Mouse (Mus musculus): Measurements from ENCODE around the gene Stxbp5.

Gene Stxbp5

GRCm38 (mm10) chr10:9901071-9901696 is at the start of gene Stxbp5:
Gene Stxbp5, minus strand, starts transcription at chr10:9901079.
- DNase-seq (ENCODE audit: low read depth), result peak; percentile 82

GRCm38 (mm10) chr10:9912395-9912794 is 11.5 kb upstream of the Stxbp5 start:
- no peak for DNase-seq (ENCODE audit: low read depth)

GRCm38 (mm10) chr10:9907919-9908502 is 7.1 kb upstream of the Stxbp5 start:
- DNase-seq (ENCODE audit: low read depth), result peak; percentile 93

GRCm38 (mm10) chr10:9907519-9907918 is 6.6 kb upstream of the Stxbp5 start:
- peak; percentile 88 for DNase-seq (ENCODE audit: low read depth)

- DNase-seq (ENCODE audit: low read depth), result no peak
Observed at GRCm38 (mm10) chr10:9906185-9906584, 5.3 kb upstream of the Stxbp5 start.

GRCm38 (mm10) chr10:9901697-9902239 is 889 bp upstream of the Stxbp5 start:
- DNase-seq (ENCODE audit: low read depth), result peak; percentile 99

GRCm38 (mm10) chr10:9900315-9901070 is 386 bp downstream of the Stxbp5 start:
- DNase-seq (ENCODE audit: low read depth), result peak; percentile 52

GRCm38 (mm10) chr10:9899816-9900215 is 1.1 kb downstream of the Stxbp5 start:
- DNase-seq (ENCODE audit: low read depth), result peak; percentile 74

GRCm38 (mm10) chr10:9899086-9899485 is 1.8 kb downstream of the Stxbp5 start:
- DNase-seq (ENCODE audit: low read depth), result no peak

- no peak for DNase-seq (ENCODE audit: low read depth)
Observed at GRCm38 (mm10) chr10:9897852-9898251, 3.0 kb downstream of the Stxbp5 start.

- no peak for DNase-seq (ENCODE audit: low read depth)
Observed at GRCm38 (mm10) chr10:9893562-9893961, 7.3 kb downstream of the Stxbp5 start.

GRCm38 (mm10) chr10:9889651-9890050 is 11.2 kb downstream of the Stxbp5 start:
- DNase-seq (ENCODE audit: low read depth), result no peak

- DNase-seq (ENCODE audit: low read depth), result no peak
Observed at GRCm38 (mm10) chr10:9888655-9889054, 12.2 kb downstream of the Stxbp5 start.

- DNase-seq (ENCODE audit: low read depth), result peak; percentile 63
Observed at GRCm38 (mm10) chr10:9881781-9882320, 19.0 kb downstream of the Stxbp5 start.

GRCm38 (mm10) chr10:9880070-9880728 is 20.7 kb downstream of the Stxbp5 start:
- DNase-seq (ENCODE audit: low read depth), result peak; percentile 94

GRCm38 (mm10) chr10:9878821-9879489 is 21.9 kb downstream of the Stxbp5 start:
- no peak for DNase-seq (ENCODE audit: low read depth)

GRCm38 (mm10) chr10:9875905-9876304 is 25.0 kb downstream of the Stxbp5 start:
- DNase-seq (ENCODE audit: low read depth), result peak; percentile 51

- peak; percentile 60 for DNase-seq (ENCODE audit: low read depth)
Observed at GRCm38 (mm10) chr10:9872143-9872542, 28.7 kb downstream of the Stxbp5 start.

- DNase-seq (ENCODE audit: low read depth), result no peak
Observed at GRCm38 (mm10) chr10:9866793-9867579, 33.9 kb downstream of the Stxbp5 start.

- DNase-seq (ENCODE audit: low read depth), result no peak
Observed at GRCm38 (mm10) chr10:9860022-9860421, 40.9 kb downstream of the Stxbp5 start.

- DNase-seq (ENCODE audit: low read depth), result no peak
Observed at GRCm38 (mm10) chr10:9859476-9859875, 41.4 kb downstream of the Stxbp5 start.

All from 416B (cell line).